Mouse (Mus musculus) left cerebral cortex, adult 9 months (tissue): ENCODE measurements around the gene Kif26b.

Source experiments
- DNase-seq, 2 experiments: peaks; one replicate each; pipeline ENCODE4 v3.0.0; 2022; ENCODE audit warnings: low spot score in 2 of 2

Gene Kif26b

GRCm38 (mm10) chr1:178540247-178540646, 11.3 kb downstream of the Kif26b start:
- DNase-seq, result no peak

DNA sequence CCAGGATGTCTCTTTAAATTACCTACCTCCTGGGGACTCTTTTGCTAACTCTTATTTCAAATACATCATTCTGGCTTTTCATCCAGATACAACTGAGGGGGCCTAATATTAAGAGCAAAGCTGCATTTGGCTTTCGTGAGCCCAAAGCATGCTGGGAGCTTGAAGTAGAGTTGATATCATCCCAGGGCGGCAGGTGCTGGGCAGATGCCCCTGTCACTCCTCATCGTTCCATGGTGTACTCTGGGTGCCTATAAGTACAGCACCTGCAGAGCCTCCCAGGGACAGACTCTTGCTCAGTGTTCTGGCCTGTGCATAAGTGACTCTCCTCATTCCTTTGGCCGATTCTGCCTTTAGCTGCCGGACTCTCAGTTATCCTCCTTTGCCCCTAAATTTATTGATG, 13.5 kb downstream of the Kif26b start:
- DNase-seq, result no peak

- no peak for DNase-seq
Observed at GRCm38 (mm10) chr1:178542990-178543944, 14.3 kb downstream of the Kif26b start.

DNA sequence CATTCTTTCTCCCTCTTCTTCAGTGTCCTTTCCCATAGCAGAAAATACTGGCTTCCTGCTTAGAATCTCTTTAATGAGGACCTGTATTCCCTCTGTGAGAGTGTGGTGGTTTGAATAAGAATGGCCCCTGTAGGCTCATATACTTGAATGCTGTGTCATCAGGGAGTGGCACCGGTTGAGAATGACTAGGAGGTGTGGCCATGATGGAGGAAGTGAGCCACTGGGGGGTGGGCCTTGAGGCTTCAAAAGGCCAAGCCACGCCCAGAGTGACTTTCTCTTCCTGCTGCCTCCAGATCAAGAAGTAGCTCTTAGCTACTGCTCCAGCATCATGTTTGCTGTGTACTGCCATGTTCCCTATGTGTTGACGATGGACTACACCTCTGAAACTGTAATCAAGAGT, 15.7 kb downstream of the Kif26b start:
- DNase-seq, result no peak

DNA sequence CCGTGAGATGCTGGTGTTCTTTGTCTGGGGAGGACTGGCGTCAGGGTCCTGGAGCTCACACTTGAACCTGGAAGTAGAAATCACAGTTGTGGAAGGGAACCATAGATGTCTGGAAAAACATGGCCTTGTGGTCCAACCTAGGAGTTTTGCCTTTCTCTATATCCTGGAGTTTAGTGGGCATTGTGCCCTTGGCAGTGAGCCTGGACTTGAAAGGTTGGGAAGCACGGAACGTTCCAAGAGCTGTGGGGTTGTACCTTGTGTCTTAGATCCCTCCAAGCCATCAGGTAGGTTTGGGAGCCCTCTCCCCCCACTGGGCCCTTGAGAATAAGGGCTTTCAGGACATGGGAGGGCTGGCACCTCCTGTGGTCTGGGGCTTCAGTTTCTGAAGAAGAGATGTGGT, 20.7 kb downstream of the Kif26b start:
- DNase-seq, result no peak

- DNase-seq, result no peak
Observed at GRCm38 (mm10) chr1:178550477-178551047, 21.6 kb downstream of the Kif26b start.

DNA sequence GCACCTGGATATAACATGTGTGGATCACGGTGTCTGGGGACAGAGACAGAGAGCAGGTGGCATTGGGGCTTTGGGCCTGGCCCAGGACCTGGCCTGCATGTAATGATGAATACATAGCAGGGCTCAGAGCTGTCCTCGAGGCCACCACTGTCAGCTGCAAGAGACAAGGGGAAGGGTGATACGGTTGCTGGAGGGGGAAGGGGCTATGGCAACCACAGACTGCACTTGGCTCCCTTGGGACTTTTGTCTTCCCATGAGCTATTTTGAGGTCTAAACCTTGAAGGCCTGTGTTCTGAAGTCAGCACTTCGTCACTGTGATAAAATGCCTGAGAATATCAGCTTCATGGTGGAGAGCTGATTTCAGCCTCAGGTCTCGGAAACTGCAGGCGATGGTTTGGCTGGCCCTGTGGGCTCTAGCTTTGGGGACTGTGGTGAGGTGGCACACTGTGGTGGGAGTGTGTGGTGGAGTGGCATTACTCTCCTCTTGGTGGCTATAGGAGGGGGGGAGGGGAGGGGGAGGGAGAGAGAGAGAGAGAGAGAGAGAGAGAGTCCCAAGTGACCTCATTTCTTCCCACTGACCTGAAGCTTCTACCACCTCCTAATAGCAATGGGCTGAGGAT, 23.5 kb downstream of the Kif26b start:
- no peak for DNase-seq

DNA sequence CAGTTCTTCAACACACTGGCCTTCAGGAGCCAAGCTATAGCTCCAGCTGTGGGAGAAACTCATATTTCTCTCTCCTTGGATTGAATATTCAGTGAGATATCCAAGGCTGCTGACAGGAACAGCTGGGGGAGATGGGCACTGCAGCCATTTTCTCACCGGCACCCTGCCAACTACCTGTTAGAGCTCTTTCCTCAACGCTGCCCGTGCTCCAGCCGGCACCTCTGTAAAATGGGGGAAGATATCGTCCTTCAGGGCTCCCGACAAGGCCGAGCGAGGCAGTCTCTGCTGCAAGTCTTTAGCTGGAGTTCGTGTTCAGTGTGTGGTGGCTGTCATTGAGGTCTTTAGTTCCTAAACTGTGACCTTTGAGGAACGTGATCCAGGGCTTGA, 24.0 kb downstream of the Kif26b start:
- DNase-seq, result no peak

GRCm38 (mm10) chr1:178556226-178556625, 27.3 kb downstream of the Kif26b start:
- no peak for DNase-seq

DNA sequence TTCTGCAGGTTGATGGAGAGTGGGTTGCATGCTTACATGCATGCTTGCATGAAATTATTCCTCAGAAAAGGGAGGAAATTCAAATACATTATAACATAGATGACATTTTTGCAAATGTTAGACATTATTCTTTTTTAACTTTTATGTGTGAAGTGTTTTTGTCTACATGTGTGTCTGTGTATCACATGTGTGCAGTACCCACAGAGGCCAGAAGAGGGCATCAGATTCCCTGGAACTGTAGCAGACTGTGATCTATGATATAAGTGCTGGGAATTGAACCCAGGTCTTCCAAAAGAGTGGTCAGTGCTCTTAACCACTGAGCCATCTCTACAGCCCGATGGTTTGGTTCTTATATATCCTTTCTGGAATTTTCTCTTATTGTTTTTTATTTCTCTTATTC, 31.1 kb downstream of the Kif26b start:
- no peak for DNase-seq

GRCm38 (mm10) chr1:178563834-178564233, 34.9 kb downstream of the Kif26b start:
- DNase-seq, result no peak

DNA sequence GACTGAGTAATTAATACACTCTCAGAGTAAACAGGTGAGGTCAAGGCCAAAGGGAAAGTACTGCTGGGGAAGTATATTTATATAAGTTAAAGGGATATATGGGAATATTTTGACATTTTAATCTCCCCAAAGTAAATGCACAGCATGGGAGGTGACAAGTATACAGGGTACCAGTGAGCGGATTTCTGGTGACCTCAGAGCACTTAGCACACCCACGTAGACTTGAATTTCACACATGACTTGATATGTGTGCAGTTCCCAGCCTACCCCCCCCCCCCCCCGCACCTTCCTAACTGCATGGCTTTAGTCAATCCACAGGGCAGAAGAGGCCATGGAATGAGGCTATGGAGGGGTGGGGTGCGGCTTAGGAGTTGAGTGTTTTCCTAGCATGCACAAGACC, 35.9 kb downstream of the Kif26b start:
- no peak for DNase-seq

DNA sequence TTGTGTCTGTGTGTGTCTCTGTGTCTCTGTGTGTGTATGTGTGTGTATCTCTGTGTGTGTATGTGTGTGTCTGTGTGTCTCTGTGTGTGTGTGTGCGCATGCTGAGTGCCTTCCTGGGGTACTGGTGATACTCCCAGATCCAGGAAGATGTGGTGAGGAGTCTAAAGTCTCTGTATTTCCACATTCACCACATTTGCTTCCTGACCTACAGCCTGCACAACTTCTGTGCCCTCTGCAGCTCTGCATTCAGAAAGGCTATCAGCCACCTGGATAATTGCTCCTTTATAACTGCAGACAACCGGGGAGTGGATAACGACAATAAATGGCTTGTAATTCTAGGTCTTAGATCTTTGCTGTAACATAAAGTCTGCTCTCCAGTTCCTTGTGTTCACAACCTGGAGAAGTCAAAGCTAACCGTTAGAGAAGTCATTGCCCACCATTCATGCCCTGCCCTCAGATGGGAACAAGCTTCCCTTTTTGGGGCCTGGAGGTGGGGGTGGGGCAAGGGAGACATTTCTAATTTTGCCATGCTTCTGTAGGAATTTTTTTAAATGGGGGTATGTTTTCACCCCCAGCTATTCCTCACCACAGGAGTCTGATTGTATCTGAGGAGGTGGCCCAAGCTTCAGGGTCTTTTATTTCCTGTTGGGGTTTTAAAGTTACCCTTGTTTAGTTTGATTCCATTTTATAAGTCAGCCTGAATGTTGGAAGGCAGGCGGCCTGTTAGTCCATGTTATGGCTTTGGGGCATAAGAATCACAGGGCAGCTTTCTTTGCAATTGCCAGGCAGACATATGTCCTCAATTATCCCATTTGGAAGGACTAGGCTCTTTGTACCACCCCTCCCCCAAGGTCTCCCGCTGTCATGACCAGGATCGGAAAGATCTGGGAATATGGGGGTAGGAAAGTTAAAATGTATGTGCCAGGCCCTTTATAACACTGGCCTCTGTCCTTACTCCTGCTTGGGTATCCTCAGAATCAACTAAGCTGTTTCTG, 39.9 kb downstream of the Kif26b start:
- DNase-seq, result no peak

- DNase-seq, result no peak
Observed at GRCm38 (mm10) chr1:178571009-178571408, 42.1 kb downstream of the Kif26b start.

- DNase-seq, result no peak
Observed at GRCm38 (mm10) chr1:178571885-178572444, 43.0 kb downstream of the Kif26b start.

- no peak for DNase-seq
Observed at GRCm38 (mm10) chr1:178573406-178574032, 44.6 kb downstream of the Kif26b start.

DNA sequence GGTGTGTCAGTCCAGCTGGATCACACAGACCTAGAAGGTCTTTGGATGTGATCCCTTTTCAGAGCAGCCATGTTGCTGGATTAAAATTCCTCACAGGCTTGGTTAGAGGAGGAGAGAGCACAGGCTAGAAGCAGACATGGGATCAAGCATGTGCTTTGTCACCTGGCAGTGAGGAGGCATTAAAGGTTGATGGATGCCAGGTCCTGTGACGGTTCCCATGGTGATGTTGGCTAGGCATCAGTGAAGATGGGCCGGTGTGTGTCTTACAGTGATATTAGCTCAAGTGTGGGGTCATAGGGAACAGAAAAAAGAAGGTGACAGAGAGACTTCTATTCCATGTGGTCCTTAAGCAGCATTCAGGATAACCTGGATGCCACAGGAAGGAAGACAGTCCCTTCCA, 46.8 kb downstream of the Kif26b start:
- no peak for DNase-seq

- no peak for DNase-seq
Observed at GRCm38 (mm10) chr1:178576926-178577325, 48.0 kb downstream of the Kif26b start.

DNA sequence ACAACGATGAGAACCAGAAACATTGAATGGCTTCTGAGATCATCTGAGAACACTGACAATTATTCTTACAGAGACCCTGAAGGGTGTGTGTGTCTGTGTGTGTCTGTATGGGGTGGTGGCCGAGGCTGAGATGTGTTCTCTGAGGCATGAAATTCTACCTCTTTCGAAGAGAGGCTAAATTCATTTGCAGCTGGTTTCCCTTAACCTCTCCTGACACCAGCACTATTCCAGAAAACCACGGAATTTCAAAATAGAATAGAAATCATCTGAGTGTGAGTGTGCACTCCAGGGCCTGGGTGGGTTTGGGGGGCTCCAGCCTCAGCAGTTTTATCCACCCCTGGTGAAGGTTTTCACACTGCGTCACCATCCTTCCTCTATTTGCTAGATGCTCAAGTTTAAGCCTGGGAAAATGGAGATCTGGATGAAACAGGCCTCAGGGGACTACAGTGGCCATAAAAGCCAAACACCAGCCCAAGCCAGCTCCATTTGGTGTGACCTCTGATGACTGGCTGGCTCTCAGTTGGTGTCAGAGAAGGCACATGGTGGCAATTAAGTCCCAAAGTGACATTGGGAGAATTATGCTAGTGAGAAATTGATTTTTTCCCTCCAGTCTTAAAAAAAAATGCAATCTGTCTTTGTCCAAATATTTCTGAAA, 56.6 kb downstream of the Kif26b start:
- DNase-seq, result no peak
